Mouse (Mus musculus): ENCODE measurements around the gene Spata9.

DNA sequence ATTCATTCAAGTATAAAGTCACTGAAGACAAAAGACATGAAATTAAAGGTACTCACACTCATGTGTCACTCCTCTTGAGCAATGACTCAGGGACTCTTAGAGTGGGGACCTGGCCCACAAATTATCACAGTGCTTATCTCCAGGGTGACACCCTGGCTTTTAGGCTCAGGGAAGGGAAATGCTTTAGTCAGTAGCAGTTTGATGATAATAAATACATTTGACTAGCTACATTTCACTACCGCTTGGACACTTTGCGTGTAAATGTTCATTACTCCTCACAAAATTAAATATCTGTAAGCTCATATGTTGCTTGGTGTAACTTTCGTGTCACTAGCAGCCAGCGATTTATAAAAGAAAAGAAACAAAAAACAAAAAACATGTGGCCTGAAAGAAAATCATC is 50.5 kb downstream of the Spata9 start:
- TF ChIP-seq GATA1 (IDR thresholded peaks at IDR 0.05; ENCODE audit: borderline replicate concordance, low read length) = no peak
- no peak for TF ChIP-seq FLI1 (IDR thresholded peaks at IDR 0.05; ENCODE audit: low read length)

Measured in megakaryocyte, embryonic 14.5 days (primary cell).